19 mouse cellular contexts compared by ENCODE assay signal in genomic region chr19:57052959-57053358, GRCm38 (mm10).
"Had no signal": no experiment of that assay in that cellular context is flagged by ENCODE, and none has a peak within 500 bp of the region (broad histone marks: within the 10 kb centered on the region; RNA-seq: fewer than 3 reads in every experiment).

No protein-coding gene starts in this region.

- H3K27ac ChIP-seq: kidney, postnatal 0 days; layer of hippocampus, adult 2 months; left cerebral cortex, adult 2 months; liver, embryonic 13.5 days; midbrain, embryonic 10.5 days; midbrain, embryonic 13.5 days; neural tube, embryonic 12.5 days; neural tube, embryonic 15.5 days had no signal

- H3K4me2 ChIP-seq: liver, embryonic 13.5 days; lung, embryonic 14.5 days; midbrain, embryonic 13.5 days; neural tube, embryonic 12.5 days; neural tube, embryonic 15.5 days had no signal

- DNase-seq: kidney, adult 11 months; kidney, adult 9 months; kidney, postnatal 25 days; layer of hippocampus, adult 9-11 months; layer of hippocampus, postnatal 36 days; liver, embryonic 13.5 days; lung, embryonic 14.5 days; lung, postnatal 10 days; lung, postnatal 36 days; thymus, adult 18-20 months; thymus, postnatal 36 days had no signal

- H3K9ac ChIP-seq: liver, embryonic 13.5 days; lung, embryonic 14.5 days; midbrain, embryonic 13.5 days; neural tube, embryonic 12.5 days; neural tube, embryonic 15.5 days had no signal

- H3K4me1 ChIP-seq: liver, embryonic 13.5 days; megakaryocyte, embryonic 14.5 days; neural tube, embryonic 12.5 days had no signal

- H3K9me3 ChIP-seq: neural tube, embryonic 15.5 days had no signal

- H3K27me3 ChIP-seq: liver, embryonic 13.5 days; midbrain, embryonic 13.5 days; neural tube, embryonic 12.5 days; neural tube, embryonic 15.5 days had no signal

- ATAC-seq: midbrain, embryonic 13.5 days had no signal

- H3K4me3 ChIP-seq: layer of hippocampus, adult 2 months; left cerebral cortex, adult 2 months; liver, embryonic 13.5 days; megakaryocyte, embryonic 14.5 days; midbrain, embryonic 10.5 days; midbrain, embryonic 13.5 days; neural tube, embryonic 12.5 days; neural tube, embryonic 15.5 days had no signal
